Mouse (Mus musculus) heart, embryonic 10.5 days (tissue): ENCODE measurements at regions not wholly inside any gene's neighbourhood (a gene's known extent, or its start where the extent isn't known, plus 50 kb on each side); places are given as distances from the start of the nearest gene placed in this dataset.
A peak's percentile ranks its signal among the peaks of the same experiment; 100 is the strongest.

ENCODE experiments used
- DNase-seq: peaks from one replicate; pipeline ENCODE4 v3.0.0-alpha.2; 2017; ENCODE audit warnings: low spot score
- H3K27ac ChIP-seq: fragments of 300-500 bp; sonication (generic); 2 replicates; pipeline ENCODE4 v1.5.1; 2016; ENCODE audit warnings: mild to moderate bottlenecking
- H3K27me3 ChIP-seq: fragments of 300-500 bp; sonication (generic); 2 replicates; pipeline ENCODE4 v1.6.1; 2016; ENCODE audit warnings: mild to moderate bottlenecking; ENCODE audit not compliant: poor library complexity, insufficient read depth, severe bottlenecking
- H3K36me3 ChIP-seq: fragments of 300-500 bp; sonication (generic); 2 replicates; pipeline ENCODE4 v1.6.1; 2016; ENCODE audit warnings: mild to moderate bottlenecking, moderate library complexity
- H3K4me1 ChIP-seq: fragments of 300-500 bp; sonication (generic); 2 replicates; pipeline ENCODE4 v1.6.1; 2016; ENCODE audit warnings: mild to moderate bottlenecking
- H3K4me3 ChIP-seq: fragments of 300-500 bp; sonication (generic); 2 replicates; pipeline ENCODE4 v1.5.1; 2016; ENCODE audit warnings: mild to moderate bottlenecking, moderate library complexity
- H3K9me3 ChIP-seq: fragments of 300-500 bp; sonication (generic); 2 replicates; pipeline ENCODE4 v1.6.1; 2016; ENCODE audit warnings: mild to moderate bottlenecking, moderate library complexity
- WGBS: fragments of 180-500 bp; shearing (Covaris S2); methylation state at CpG from one replicate; pipeline ENCODE4 v1.1.7; 2016; 5-methylcytosine and 5-hydroxymethylcytosine counted together

DNA sequence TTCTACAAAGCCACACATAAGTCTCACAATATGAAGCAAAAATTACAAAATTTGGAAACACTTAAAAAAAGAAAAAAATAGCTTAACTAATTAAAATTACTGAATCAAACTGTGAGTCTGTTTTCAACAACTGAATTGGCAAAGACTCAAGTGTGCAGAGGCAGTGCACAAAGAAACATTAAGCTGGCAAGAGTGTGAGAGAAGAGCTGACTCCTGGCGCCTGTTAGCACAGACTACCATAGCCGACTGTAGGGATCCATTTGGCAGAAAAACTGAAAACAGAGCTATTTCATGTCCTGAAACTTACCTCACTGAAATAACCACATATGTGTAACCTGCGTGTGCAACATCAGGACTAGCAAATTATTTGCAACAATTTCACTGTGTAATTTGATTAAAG, 746.4 kb upstream of the Cypt12 start:
- H3K27me3 ChIP-seq: no peaks in the 10 kb centered on the region
- H3K9me3 ChIP-seq: no peaks in the 10 kb centered on the region
- H3K27ac ChIP-seq: no peak overlapping the region
- DNase-seq: no peak
- H3K4me1 ChIP-seq: no peaks in the 10 kb centered on the region
- H3K36me3 ChIP-seq: no peaks in the 10 kb centered on the region
- H3K4me3 ChIP-seq: no peak overlapping the region
- WGBS: 87% methylated on average over 3 of the region's 3 CpGs

- H3K27ac ChIP-seq: no peak overlapping the region
- H3K36me3 ChIP-seq: no peaks in the 10 kb centered on the region
- no peaks in the 10 kb centered on the region for H3K4me1 ChIP-seq
- no peaks in the 10 kb centered on the region for H3K9me3 ChIP-seq
- no peak for DNase-seq
- no peaks in the 10 kb centered on the region for H3K27me3 ChIP-seq
- H3K4me3 ChIP-seq: no peak overlapping the region
- WGBS: 85% methylated on average over 3 of the region's 3 CpGs
These were observed 734.2 kb upstream of the Cypt12 start for GRCm38 (mm10) chr3:17214031-17214430.

DNA sequence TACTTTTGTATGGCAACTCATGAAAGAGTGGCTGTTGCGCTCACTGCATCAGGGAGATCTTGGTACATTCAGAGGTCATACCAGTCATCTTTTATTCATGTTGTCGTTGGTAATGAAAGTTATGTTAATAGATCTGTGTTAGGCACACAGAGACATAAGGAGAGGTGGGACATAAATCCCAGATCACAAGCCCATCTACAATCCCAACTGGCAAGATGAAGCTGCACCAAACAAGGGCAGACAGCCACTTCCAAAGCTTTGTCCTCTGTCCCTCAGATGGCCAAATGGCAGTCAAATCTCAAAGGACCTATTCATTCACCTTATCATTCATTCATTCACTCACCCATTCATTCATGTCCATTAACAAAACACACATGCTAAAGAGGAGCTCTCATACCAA, 731.4 kb upstream of the Cypt12 start:
- no peaks in the 10 kb centered on the region for H3K4me1 ChIP-seq
- WGBS: 87% methylated on average over 2 of the region's 2 CpGs
- no peaks in the 10 kb centered on the region for H3K9me3 ChIP-seq
- no peaks in the 10 kb centered on the region for H3K36me3 ChIP-seq
- no peak overlapping the region for H3K4me3 ChIP-seq
- no peaks in the 10 kb centered on the region for H3K27me3 ChIP-seq
- DNase-seq: no peak
- H3K27ac ChIP-seq: no peak overlapping the region

DNA sequence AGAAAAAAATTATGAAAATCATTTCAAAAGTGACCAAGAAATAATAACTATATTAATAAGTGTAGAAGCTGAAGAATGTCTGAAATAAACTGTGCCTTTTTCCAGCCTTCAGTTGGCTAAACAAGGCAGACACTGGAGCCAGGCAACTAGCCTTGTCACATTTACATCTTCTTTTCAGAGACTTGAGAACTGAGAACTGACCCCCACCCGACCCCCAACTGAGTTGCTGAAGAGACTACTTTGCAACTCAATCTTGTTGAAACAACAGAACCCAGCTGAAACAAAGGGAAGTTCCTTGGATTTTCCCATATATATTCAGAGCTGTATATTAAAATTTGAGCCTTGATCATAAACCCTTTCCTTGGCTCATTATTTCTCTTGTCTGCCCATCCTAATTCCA, 709.8 kb upstream of the Cypt12 start:
- WGBS: 25% methylated on average over 1 of the region's 1 CpGs
- DNase-seq: no peak
- Histone ChIP-seq H3K36me3 (no peaks in the 10 kb centered on the region), H3K27ac (no peak overlapping the region), H3K9me3 (no peaks in the 10 kb centered on the region), H3K27me3 (no peaks in the 10 kb centered on the region), H3K4me1 (no peaks in the 10 kb centered on the region), H3K4me3 (no peak overlapping the region)

GRCm38 (mm10) chr3:17258397-17258796, 689.8 kb upstream of the Cypt12 start:
- no peaks in the 10 kb centered on the region for H3K36me3 ChIP-seq
- H3K9me3 ChIP-seq: no peaks in the 10 kb centered on the region
- no peak for DNase-seq
- H3K27ac ChIP-seq: no peak overlapping the region
- no peaks in the 10 kb centered on the region for H3K27me3 ChIP-seq
- no peaks in the 10 kb centered on the region for H3K4me1 ChIP-seq
- H3K4me3 ChIP-seq: no peak overlapping the region

GRCm38 (mm10) chr3:17259093-17259492, 689.1 kb upstream of the Cypt12 start:
- no peaks in the 10 kb centered on the region for H3K9me3 ChIP-seq
- H3K36me3 ChIP-seq: no peaks in the 10 kb centered on the region
- no peaks in the 10 kb centered on the region for H3K27me3 ChIP-seq
- no peak for DNase-seq
- no peak overlapping the region for H3K4me3 ChIP-seq
- H3K27ac ChIP-seq: no peak overlapping the region
- WGBS: 73% methylated on average over 3 of the region's 3 CpGs
- no peaks in the 10 kb centered on the region for H3K4me1 ChIP-seq

GRCm38 (mm10) chr3:17281231-17281630, 667.0 kb upstream of the Cypt12 start:
- H3K4me3 ChIP-seq: no peak overlapping the region
- H3K4me1 ChIP-seq: no peaks in the 10 kb centered on the region
- no peak for DNase-seq
- H3K36me3 ChIP-seq: no peaks in the 10 kb centered on the region
- H3K27me3 ChIP-seq: no peaks in the 10 kb centered on the region
- WGBS: 77% methylated on average over 6 of the region's 6 CpGs
- no peaks in the 10 kb centered on the region for H3K9me3 ChIP-seq
- no peak overlapping the region for H3K27ac ChIP-seq

- Histone ChIP-seq H3K4me3 (no peak overlapping the region), H3K36me3 (no peaks in the 10 kb centered on the region), H3K4me1 (no peaks in the 10 kb centered on the region), H3K27me3 (no peaks in the 10 kb centered on the region), H3K9me3 (no peaks in the 10 kb centered on the region), H3K27ac (no peak overlapping the region)
- no peak for DNase-seq
- 74% methylated on average over 3 of the region's 3 CpGs for WGBS
These were observed 665.3 kb upstream of the Cypt12 start for GRCm38 (mm10) chr3:17282881-17283280.

GRCm38 (mm10) chr3:17317523-17317922, 630.7 kb upstream of the Cypt12 start:
- no peaks in the 10 kb centered on the region for H3K27me3 ChIP-seq
- no peak overlapping the region for H3K27ac ChIP-seq
- no peak for DNase-seq
- H3K9me3 ChIP-seq: no peaks in the 10 kb centered on the region
- peaks cover 5% of the 10 kb centered on the region for H3K4me1 ChIP-seq
- no peak overlapping the region for H3K4me3 ChIP-seq
- H3K36me3 ChIP-seq: no peaks in the 10 kb centered on the region

DNA sequence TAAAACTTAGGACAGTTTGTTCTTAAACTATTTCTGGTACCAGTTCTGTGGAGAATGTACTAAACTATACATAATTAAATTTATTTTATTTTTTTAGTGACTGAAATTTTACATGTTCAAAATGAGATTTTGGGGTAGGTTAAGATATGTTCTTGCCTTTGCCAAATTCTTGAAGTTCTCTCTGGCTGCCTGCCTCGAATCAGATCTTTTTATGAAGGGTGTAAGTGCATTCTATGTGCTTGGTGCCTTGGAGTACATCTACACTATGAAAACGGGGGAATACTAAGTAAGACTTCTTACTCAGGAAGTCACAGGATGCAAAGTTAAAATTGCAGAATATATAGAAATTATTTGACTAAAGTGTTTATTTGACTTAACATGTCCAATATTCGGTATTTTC, 629.8 kb upstream of the Cypt12 start:
- WGBS: 82% methylated on average over 3 of the region's 3 CpGs
- no peak overlapping the region for H3K27ac ChIP-seq
- no peaks in the 10 kb centered on the region for H3K27me3 ChIP-seq

GRCm38 (mm10) chr3:17319213-17319612, 629.0 kb upstream of the Cypt12 start:
- peaks cover 5% of the 10 kb centered on the region for H3K4me1 ChIP-seq
- no peak overlapping the region for H3K4me3 ChIP-seq
- 3% methylated on average over 9 of the region's 9 CpGs for WGBS
- H3K36me3 ChIP-seq: no peaks in the 10 kb centered on the region
- H3K27ac ChIP-seq: no peak overlapping the region
- DNase-seq: peak; percentile 91
- no peaks in the 10 kb centered on the region for H3K9me3 ChIP-seq
- no peaks in the 10 kb centered on the region for H3K27me3 ChIP-seq

More for the DNA sequence above, 629.8 kb upstream of the Cypt12 start:
- no peaks in the 10 kb centered on the region for H3K9me3 ChIP-seq
- no peak overlapping the region for H3K4me3 ChIP-seq
- DNase-seq: no peak
- peaks cover 5% of the 10 kb centered on the region for H3K4me1 ChIP-seq
- no peaks in the 10 kb centered on the region for H3K36me3 ChIP-seq

GRCm38 (mm10) chr3:17319931-17320330, 628.3 kb upstream of the Cypt12 start:
- 63% methylated on average over 5 of the region's 5 CpGs for WGBS

GRCm38 (mm10) chr3:17322266-17322665, 625.9 kb upstream of the Cypt12 start:
- Histone ChIP-seq H3K36me3 (no peaks in the 10 kb centered on the region), H3K27ac (no peak overlapping the region), H3K27me3 (no peaks in the 10 kb centered on the region), H3K9me3 (no peaks in the 10 kb centered on the region), H3K4me3 (no peak overlapping the region), H3K4me1 (peaks cover 5% of the 10 kb centered on the region)
- WGBS: 61% methylated on average over 2 of the region's 2 CpGs
- no peak for DNase-seq

More at GRCm38 (mm10) chr3:17319931-17320330, 628.3 kb upstream of the Cypt12 start:
- no peak for DNase-seq
- Histone ChIP-seq H3K36me3 (no peaks in the 10 kb centered on the region), H3K27ac (no peak overlapping the region), H3K27me3 (no peaks in the 10 kb centered on the region), H3K4me3 (no peak overlapping the region), H3K4me1 (peaks cover 5% of the 10 kb centered on the region), H3K9me3 (no peaks in the 10 kb centered on the region)

GRCm38 (mm10) chr3:17324816-17325215, 623.4 kb upstream of the Cypt12 start:
- no peaks in the 10 kb centered on the region for H3K9me3 ChIP-seq
- no peak for DNase-seq
- H3K36me3 ChIP-seq: no peaks in the 10 kb centered on the region
- 65% methylated on average over 7 of the region's 7 CpGs for WGBS
- no peak overlapping the region for H3K4me3 ChIP-seq
- H3K27me3 ChIP-seq: no peaks in the 10 kb centered on the region
- H3K4me1 ChIP-seq: no peaks in the 10 kb centered on the region
- no peak overlapping the region for H3K27ac ChIP-seq
